Mouse (Mus musculus) testis, adult 2 months (tissue): Measurements from ENCODE around the gene Rps29. TPM values are rescaled to one million over a fixed set of nuclear protein-coding genes. Genes with fewer than 3 reads are reported as not detected.
A peak's percentile ranks its signal among the peaks of the same experiment; 100 is the strongest.

Experiments used
- H3K27ac ChIP-seq: fragments of 200-500 bp; 2 replicates; pipeline ENCODE4 v1.5.1; 2012; ENCODE audit warnings: low read depth, low read length; ENCODE audit not compliant: control insufficient read depth, insufficient read depth
- H3K27me3 ChIP-seq: fragments of 200-500 bp; 2 replicates; pipeline ENCODE4 v1.6.1; 2012; ENCODE audit warnings: mild to moderate bottlenecking, low read length, moderate library complexity; ENCODE audit not compliant: control insufficient read depth, insufficient read depth
- H3K36me3 ChIP-seq: fragments of 200-500 bp; 2 replicates; pipeline ENCODE4 v1.6.1; 2012; ENCODE audit warnings: mild to moderate bottlenecking, low read length; ENCODE audit not compliant: control insufficient read depth, insufficient read depth
- H3K4me1 ChIP-seq: fragments of 200-500 bp; 2 replicates; pipeline ENCODE4 v1.6.1; 2012; ENCODE audit warnings: low read length; ENCODE audit not compliant: control insufficient read depth, insufficient read depth
- H3K4me3 ChIP-seq: fragments of 200-500 bp; 2 replicates; pipeline ENCODE4 v1.5.1; 2012; ENCODE audit warnings: low read depth, mild to moderate bottlenecking, low read length, moderate library complexity, mixed read lengths; ENCODE audit not compliant: control insufficient read depth
- CTCF ChIP-seq: fragments of 200-500 bp; IDR thresholded peaks from 2 replicates; pipeline ENCODE4 v1.5.1; 2012; ENCODE audit warnings: low read depth, mild to moderate bottlenecking, inconsistent platforms, low read length, moderate library complexity; ENCODE audit not compliant: control insufficient read depth, insufficient read depth, insufficient replicate concordance
- POLR2A ChIP-seq: fragments of 200-500 bp; IDR thresholded peaks from 2 replicates; pipeline ENCODE4 v1.6.1; 2012; ENCODE audit warnings: low read depth, mild to moderate bottlenecking, inconsistent platforms, low read length, moderate library complexity; ENCODE audit not compliant: control insufficient read depth
- polyA plus RNA-seq: library from polyadenylated mRNA; depleted of rRNA; stranded (reverse); fragments of >200 nt; gene quantifications from 2 replicates; pipeline ENCODE4 v1.2.3, GENCODE M21; 2012; rRNA removed

The Rps29 gene
- polyA plus RNA-seq, 1 experiment, result 1,043 TPM

GRCm38 (mm10) chr12:69127626-69128025 lies 31.4 kb downstream of the Rps29 start:
- Histone ChIP-seq H3K27me3 (no peaks in the 10 kb centered on the region), H3K36me3 (no peaks in the 10 kb centered on the region), H3K4me3 (no peak overlapping the region), H3K27ac (no peak overlapping the region), H3K4me1 (peaks cover 5% of the 10 kb centered on the region; the same call in 1 of the 2 replicates)
- TF ChIP-seq POLR2A, result no peak
- TF ChIP-seq CTCF, result no peak

GRCm38 (mm10) chr12:69127170-69127569 lies 31.8 kb downstream of the Rps29 start:
- no peak for TF ChIP-seq POLR2A
- peak; percentile 49; the same call in 1 of the 2 replicates for TF ChIP-seq CTCF
- Histone ChIP-seq H3K4me1 (peaks cover 5% of the 10 kb centered on the region; the same call in 1 of the 2 replicates), H3K36me3 (no peaks in the 10 kb centered on the region), H3K27me3 (no peaks in the 10 kb centered on the region), H3K4me3 (no peak overlapping the region), H3K27ac (no peak overlapping the region)

- no peaks in the 10 kb centered on the region for H3K27me3 ChIP-seq
- H3K4me1 ChIP-seq, result peaks cover 5% of the 10 kb centered on the region
- no peaks in the 10 kb centered on the region for H3K36me3 ChIP-seq
- no peak overlapping the region for H3K4me3 ChIP-seq
- H3K27ac ChIP-seq, result no peak overlapping the region
- TF ChIP-seq POLR2A (no peak), CTCF (no peak)
These were observed 33.9 kb downstream of the Rps29 start for GRCm38 (mm10) chr12:69125066-69125465.

GRCm38 (mm10) chr12:69122801-69123200 lies 36.2 kb downstream of the Rps29 start:
- Histone ChIP-seq H3K4me1 (peaks cover 3% of the 10 kb centered on the region), H3K4me3 (no peak overlapping the region), H3K27me3 (no peaks in the 10 kb centered on the region), H3K36me3 (no peaks in the 10 kb centered on the region), H3K27ac (no peak overlapping the region)
- no peak for TF ChIP-seq CTCF

- Histone ChIP-seq H3K27me3 (no peaks in the 10 kb centered on the region), H3K27ac (no peak overlapping the region), H3K4me3 (peak overlapping the region; percentile 42), H3K36me3 (no peaks in the 10 kb centered on the region; the same call in 1 of the 2 replicates), H3K4me1 (peaks cover 3% of the 10 kb centered on the region)
- TF ChIP-seq CTCF (no peak), POLR2A (peak; percentile 28; the same call in 1 of the 2 replicates)
These were observed 39.1 kb downstream of the Rps29 start for GRCm38 (mm10) chr12:69119908-69120307.

Other genes starting within 250 kb of the Rps29 start
- 2.3 and 3.3 TPM in 2 replicates for gene Lrr1, start 9.6 kb upstream of the Rps29 start, polyA plus RNA-seq
- 144 and 183 TPM in 2 replicates for gene Rpl36al, start 24.9 kb upstream of the Rps29 start, polyA plus RNA-seq
- 10.2 and 12.0 TPM in 2 replicates for gene Mgat2, start 25.0 kb upstream of the Rps29 start, polyA plus RNA-seq
- 0.11 TPM in 1 of 2 replicates, not detected in the other for gene Gm49383, start 37.9 kb upstream of the Rps29 start, polyA plus RNA-seq
- 22.3 and 28.3 TPM in 2 replicates for gene Dnaaf2, start 39.2 kb upstream of the Rps29 start, polyA plus RNA-seq
- gene Gm49384, start 45.1 kb upstream of the Rps29 start, polyA plus RNA-seq, result 0.11 and 0.20 TPM in 2 replicates
- 46.0 and 63.4 TPM in 2 replicates for gene Pole2, start 69.0 kb upstream of the Rps29 start, polyA plus RNA-seq
- 66.4 and 82.1 TPM in 2 replicates for gene Klhdc1, start 82.0 kb upstream of the Rps29 start, polyA plus RNA-seq
- gene Klhdc2, start 137.5 kb upstream of the Rps29 start, polyA plus RNA-seq, result 54.6 and 56.8 TPM in 2 replicates
- gene Nemf, start 198.0 kb upstream of the Rps29 start, polyA plus RNA-seq, result 6.2 and 9.2 TPM in 2 replicates
- gene Arf6, start 213.0 kb upstream of the Rps29 start, polyA plus RNA-seq, result 32.4 and 37.2 TPM in 2 replicates
- 26.1 and 49.9 TPM in 2 replicates for gene Gm9887, start 213.3 kb upstream of the Rps29 start, polyA plus RNA-seq